Mouse (Mus musculus): ENCODE measurements around the gene Zfp648. TPM values are rescaled to one million over a fixed set of nuclear protein-coding genes. Genes with fewer than 3 reads are reported as not detected.

Gene Zfp648
- under 1 TPM; 0.31 to 0.37 TPM for total RNA-seq (2021)

- no peak for DNase-seq (ENCODE audit: extremely low spot score in 1 of 2, low spot score in 1 of 2)
Measured at GRCm38 (mm10) chr1:154200955-154201722, at the start of gene Zfp648. Gene Zfp648 (plus strand): TSS chr1:154201187.

GRCm38 (mm10) chr1:154152539-154152938, 48.4 kb upstream of the Zfp648 start:
- no peak for DNase-seq (ENCODE audit: extremely low spot score in 1 of 2, low spot score in 1 of 2)

GRCm38 (mm10) chr1:154153800-154154199, 47.2 kb upstream of the Zfp648 start:
- no peak for DNase-seq (ENCODE audit: extremely low spot score in 1 of 2, low spot score in 1 of 2)

- no peak for DNase-seq (ENCODE audit: extremely low spot score in 1 of 2, low spot score in 1 of 2)
Measured at GRCm38 (mm10) chr1:154156177-154157062, 44.6 kb upstream of the Zfp648 start.

- DNase-seq (ENCODE audit: extremely low spot score in 1 of 2, low spot score in 1 of 2), result no peak
Measured at GRCm38 (mm10) chr1:154157131-154157530, 43.9 kb upstream of the Zfp648 start.

GRCm38 (mm10) chr1:154167696-154168095, 33.3 kb upstream of the Zfp648 start:
- no peak for DNase-seq (ENCODE audit: extremely low spot score in 1 of 2, low spot score in 1 of 2)

- no peak for DNase-seq (ENCODE audit: extremely low spot score in 1 of 2, low spot score in 1 of 2)
Measured at GRCm38 (mm10) chr1:154175334-154175733, 25.7 kb upstream of the Zfp648 start.

- DNase-seq (ENCODE audit: extremely low spot score in 1 of 2, low spot score in 1 of 2), result no peak
Measured at GRCm38 (mm10) chr1:154177781-154178180, 23.2 kb upstream of the Zfp648 start.

GRCm38 (mm10) chr1:154178541-154179155, 22.3 kb upstream of the Zfp648 start:
- DNase-seq (ENCODE audit: extremely low spot score in 1 of 2, low spot score in 1 of 2), result no peak

GRCm38 (mm10) chr1:154180952-154181351, 20.0 kb upstream of the Zfp648 start:
- peak; percentile 76 to 82 for DNase-seq (ENCODE audit: extremely low spot score in 1 of 2, low spot score in 1 of 2)

GRCm38 (mm10) chr1:154182396-154183076, 18.5 kb upstream of the Zfp648 start:
- DNase-seq (ENCODE audit: extremely low spot score in 1 of 2, low spot score in 1 of 2), result no peak

- DNase-seq (ENCODE audit: extremely low spot score in 1 of 2, low spot score in 1 of 2), result no peak
Measured at GRCm38 (mm10) chr1:154183077-154183751, 17.8 kb upstream of the Zfp648 start.

- DNase-seq (ENCODE audit: extremely low spot score in 1 of 2, low spot score in 1 of 2), result no peak
Measured at GRCm38 (mm10) chr1:154188229-154188628, 12.8 kb upstream of the Zfp648 start.

- DNase-seq (ENCODE audit: extremely low spot score in 1 of 2, low spot score in 1 of 2), result no peak
Measured at GRCm38 (mm10) chr1:154188631-154189030, 12.4 kb upstream of the Zfp648 start.

GRCm38 (mm10) chr1:154189842-154190530, 11.0 kb upstream of the Zfp648 start:
- DNase-seq (ENCODE audit: extremely low spot score in 1 of 2, low spot score in 1 of 2), result peak; percentile 41 to 53

GRCm38 (mm10) chr1:154198896-154199295, 2.1 kb upstream of the Zfp648 start:
- no peak for DNase-seq (ENCODE audit: extremely low spot score in 1 of 2, low spot score in 1 of 2)

- DNase-seq (ENCODE audit: extremely low spot score in 1 of 2, low spot score in 1 of 2), result no peak
Measured at GRCm38 (mm10) chr1:154202580-154202979, 1.6 kb downstream of the Zfp648 start.

GRCm38 (mm10) chr1:154203386-154203785, 2.4 kb downstream of the Zfp648 start:
- DNase-seq (ENCODE audit: extremely low spot score in 1 of 2, low spot score in 1 of 2), result no peak
